Mouse (Mus musculus) liver, embryonic 13.5 days (tissue): ENCODE data around the gene Kif5c. TPM values are rescaled to one million over a fixed set of nuclear protein-coding genes. Genes with fewer than 3 reads are reported as not detected.

Source experiments
- ATAC-seq: fragments of 200-750 bp; cut with Nextera tagmentation; 2 replicates; pipeline ENCODE4 v1.8.0; 2017; ENCODE audit warnings: low read depth, mild to moderate bottlenecking, moderate number of reproducible peaks, moderate library complexity
- DNase-seq: peaks from one replicate; pipeline ENCODE4 v3.0.0; 2022
- H3K27ac ChIP-seq: fragments of 300-500 bp; sonication (generic); 2 replicates; pipeline ENCODE4 v1.5.1; 2015; ENCODE audit warnings: moderate library complexity, mild to moderate bottlenecking, inconsistent platforms
- H3K27me3 ChIP-seq: fragments of 300-500 bp; sonication (generic); 2 replicates; pipeline ENCODE4 v1.6.1; 2015; ENCODE audit warnings: mild to moderate bottlenecking, inconsistent platforms
- H3K36me3 ChIP-seq: fragments of 300-500 bp; sonication (generic); 2 replicates; pipeline ENCODE4 v1.6.1; 2015; ENCODE audit warnings: mild to moderate bottlenecking, inconsistent platforms
- H3K4me1 ChIP-seq: fragments of 300-500 bp; sonication (generic); replicated peaks from 2 replicates; pipeline ENCODE4 v1.6.1; 2015; ENCODE audit warnings: inconsistent platforms
- H3K4me2 ChIP-seq: fragments of 300-500 bp; sonication (generic); 2 replicates; pipeline ENCODE4 v1.6.1; 2015; ENCODE audit warnings: inconsistent platforms, mild to moderate bottlenecking, moderate library complexity
- H3K4me3 ChIP-seq: fragments of 300-500 bp; sonication (generic); replicated peaks from 2 replicates; pipeline ENCODE4 v1.5.1; 2015; ENCODE audit warnings: mild to moderate bottlenecking, inconsistent platforms
- H3K9ac ChIP-seq: fragments of 300-500 bp; sonication (generic); 2 replicates; pipeline ENCODE4 v1.6.1; 2015; ENCODE audit warnings: mild to moderate bottlenecking, inconsistent platforms
- H3K9me3 ChIP-seq: fragments of 300-500 bp; sonication (generic); replicated peaks from 2 replicates; pipeline ENCODE4 v1.6.1; 2016; ENCODE audit warnings: inconsistent platforms
- WGBS: fragments of 180-500 bp; shearing (Covaris S2); methylation state at CpG from one replicate; pipeline ENCODE4 v1.1.7; 2015; ENCODE audit not compliant: insufficient replicate concordance; 5-methylcytosine and 5-hydroxymethylcytosine counted together
- polyA plus RNA-seq: library from polyadenylated mRNA; unstranded; fragments of >200 nt; fragmentation: Nextera tagmentation; extraction: Ambion mirVana; gene quantifications from 2 replicates; pipeline ENCODE4 v1.2.1, GENCODE M21; 2015

Gene Kif5c
- polyA plus RNA-seq, 1 experiment from 2014 or later = 0.20 TPM

DNA sequence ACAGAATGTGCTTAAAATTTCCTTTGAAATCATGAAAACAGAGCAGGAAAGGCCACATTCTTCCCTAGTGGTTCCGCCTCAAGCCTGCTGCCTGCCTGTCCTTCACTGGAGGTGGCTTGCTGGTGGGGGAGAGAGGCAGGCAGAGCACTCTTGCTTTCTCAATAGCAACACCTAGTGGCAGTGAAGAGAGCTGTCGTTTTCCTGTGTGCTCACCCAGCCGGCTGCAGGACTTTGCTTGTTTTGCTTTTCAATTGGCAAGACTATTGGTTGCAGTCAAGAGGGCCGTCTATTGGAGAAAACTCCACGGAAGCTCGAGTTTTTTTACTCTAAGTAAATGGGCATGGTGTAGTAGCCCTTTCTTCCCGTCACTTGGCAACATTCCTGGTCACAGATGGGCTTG lies 108.1 kb downstream of the Kif5c start:
- no peak overlapping the region for H3K9ac ChIP-seq
- ATAC-seq (no peak), DNase-seq (no peak)
- no peaks in the 10 kb centered on the region for H3K9me3 ChIP-seq
- no peaks in the 10 kb centered on the region for H3K36me3 ChIP-seq
- WGBS = 18% methylated on average over 7 of the region's 7 CpGs
- no peak overlapping the region for H3K4me3 ChIP-seq
- H3K4me2 ChIP-seq = no peak overlapping the region
- no peak overlapping the region for H3K27ac ChIP-seq
- H3K4me1 ChIP-seq = peaks cover 27% of the 10 kb centered on the region
- no peaks in the 10 kb centered on the region for H3K27me3 ChIP-seq

DNA sequence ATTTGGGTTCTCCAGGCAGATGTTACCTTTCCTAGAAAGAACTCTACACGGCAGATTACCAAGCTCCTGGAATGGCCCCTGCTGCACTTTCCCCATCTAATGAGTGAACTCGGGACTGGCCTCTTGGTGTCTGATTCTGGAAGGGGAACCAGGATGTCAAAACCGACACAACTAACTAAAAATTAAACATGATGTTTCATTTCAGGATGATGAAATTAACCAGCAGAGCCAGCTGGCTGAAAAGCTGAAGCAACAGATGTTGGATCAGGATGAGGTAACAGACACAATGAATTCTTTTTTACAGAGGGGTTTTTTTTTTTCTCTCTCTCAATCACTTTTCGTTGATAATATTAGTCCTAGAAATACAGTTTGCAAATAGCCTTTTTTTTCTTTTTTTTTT lies 108.6 kb downstream of the Kif5c start:
- Histone ChIP-seq H3K9ac (no peak overlapping the region), H3K27me3 (no peaks in the 10 kb centered on the region), H3K9me3 (no peaks in the 10 kb centered on the region), H3K4me1 (peaks cover 27% of the 10 kb centered on the region), H3K36me3 (no peaks in the 10 kb centered on the region), H3K4me3 (no peak overlapping the region), H3K27ac (no peak overlapping the region), H3K4me2 (no peak overlapping the region)
- ATAC-seq (no peak), DNase-seq (no peak)
- 58% methylated on average over 4 of the region's 4 CpGs for WGBS

DNA sequence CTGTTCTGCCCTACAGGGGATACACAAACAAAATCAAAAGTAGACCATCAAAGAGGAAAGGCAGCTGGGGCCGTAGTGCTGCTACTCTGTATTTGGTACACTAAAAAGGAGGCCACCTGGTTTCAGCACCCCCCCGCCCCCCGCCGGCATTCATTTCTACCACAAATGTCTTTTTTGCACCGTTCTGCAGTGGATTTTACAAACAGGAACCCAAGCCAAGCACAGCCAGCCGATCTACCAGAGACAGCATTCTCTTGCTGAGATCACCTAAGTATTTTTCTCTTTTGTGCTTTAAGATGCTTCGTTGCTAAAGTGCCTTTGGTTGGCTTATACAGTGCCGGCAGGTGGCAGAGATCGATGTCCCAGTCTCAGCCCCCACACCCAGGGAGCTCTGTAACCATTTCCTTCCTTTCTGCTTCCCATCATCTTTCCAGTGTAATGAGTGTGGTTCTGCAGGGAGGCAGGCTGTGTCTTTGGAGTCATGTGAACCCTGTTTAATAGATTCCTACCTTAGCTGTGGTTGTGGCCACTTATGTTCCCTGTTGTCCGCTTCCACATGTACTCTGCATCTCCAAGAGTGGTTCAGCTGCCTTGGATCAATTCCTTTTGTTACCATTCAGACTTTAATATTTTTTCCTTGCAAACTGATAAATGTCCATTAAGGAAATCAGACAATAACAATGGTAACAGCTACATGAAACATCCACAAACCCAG lies 110.0 kb downstream of the Kif5c start:
- no peak for DNase-seq
- WGBS = 69% methylated on average over 10 of the region's 10 CpGs
- Histone ChIP-seq H3K27me3 (no peaks in the 10 kb centered on the region), H3K4me2 (peak overlapping the region; percentile 62), H3K36me3 (no peaks in the 10 kb centered on the region), H3K27ac (no peak overlapping the region), H3K4me1 (peaks cover 37% of the 10 kb centered on the region), H3K9me3 (no peaks in the 10 kb centered on the region), H3K9ac (no peak overlapping the region), H3K4me3 (no peak overlapping the region)
- ATAC-seq = no peak

DNA sequence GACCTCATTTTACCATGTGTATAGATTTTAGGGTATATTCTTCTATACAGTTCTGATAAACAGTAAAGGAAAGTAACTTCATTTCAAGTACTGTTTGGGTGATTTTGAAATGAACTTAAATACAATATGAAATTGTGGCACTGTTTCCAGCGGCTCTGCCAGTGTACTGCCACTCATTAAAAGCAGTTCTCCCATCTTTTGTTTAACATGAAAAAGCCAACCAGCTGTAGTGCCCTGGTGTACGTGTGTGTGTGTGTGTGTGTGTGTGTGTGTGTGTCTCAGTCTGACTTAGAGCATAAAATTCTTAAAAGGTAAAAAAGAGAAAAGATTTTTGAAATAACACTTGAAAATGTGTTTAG lies 110.5 kb downstream of the Kif5c start:
- H3K4me3 ChIP-seq = peak overlapping the region; percentile 42
- H3K4me1 ChIP-seq = peaks cover 40% of the 10 kb centered on the region
- ATAC-seq (no peak), DNase-seq (no peak)
- H3K27ac ChIP-seq = peak overlapping the region; percentile 83
- no peaks in the 10 kb centered on the region for H3K27me3 ChIP-seq
- H3K9ac ChIP-seq = peak overlapping the region; percentile 59
- no peaks in the 10 kb centered on the region for H3K9me3 ChIP-seq
- 61% methylated on average over 2 of the region's 2 CpGs for WGBS
- H3K4me2 ChIP-seq = peak overlapping the region; percentile 62
- H3K36me3 ChIP-seq = no peaks in the 10 kb centered on the region

DNA sequence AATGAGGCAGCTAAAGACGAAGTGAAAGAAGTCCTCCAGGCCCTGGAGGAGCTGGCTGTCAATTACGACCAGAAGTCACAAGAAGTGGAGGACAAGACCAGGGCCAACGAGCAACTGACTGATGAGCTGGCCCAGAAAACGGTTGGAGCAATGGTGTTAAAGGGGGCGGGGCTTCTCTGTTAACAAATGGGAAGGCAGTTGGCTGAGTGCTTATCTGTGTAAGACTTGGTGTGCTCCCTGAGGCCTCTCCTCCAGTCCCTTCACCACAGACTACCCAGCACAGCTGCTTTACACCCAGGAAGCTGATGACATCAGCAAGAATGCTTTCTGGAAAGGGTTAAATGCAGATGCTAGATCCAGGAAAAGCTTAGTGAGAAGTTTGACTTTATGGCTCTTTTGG lies 111.1 kb downstream of the Kif5c start:
- ATAC-seq (peak; percentile 98), DNase-seq (peak; percentile 74)
- 9% methylated on average over 5 of the region's 5 CpGs for WGBS
- H3K4me1 ChIP-seq = peaks cover 40% of the 10 kb centered on the region
- peak overlapping the region; percentile 42 for H3K4me3 ChIP-seq
- H3K36me3 ChIP-seq = no peaks in the 10 kb centered on the region
- no peaks in the 10 kb centered on the region for H3K9me3 ChIP-seq
- peak overlapping the region; percentile 62 for H3K4me2 ChIP-seq
- H3K9ac ChIP-seq = peak overlapping the region; percentile 59; the same call in 1 of the 2 replicates
- H3K27me3 ChIP-seq = no peaks in the 10 kb centered on the region
- H3K27ac ChIP-seq = peak overlapping the region; percentile 83

DNA sequence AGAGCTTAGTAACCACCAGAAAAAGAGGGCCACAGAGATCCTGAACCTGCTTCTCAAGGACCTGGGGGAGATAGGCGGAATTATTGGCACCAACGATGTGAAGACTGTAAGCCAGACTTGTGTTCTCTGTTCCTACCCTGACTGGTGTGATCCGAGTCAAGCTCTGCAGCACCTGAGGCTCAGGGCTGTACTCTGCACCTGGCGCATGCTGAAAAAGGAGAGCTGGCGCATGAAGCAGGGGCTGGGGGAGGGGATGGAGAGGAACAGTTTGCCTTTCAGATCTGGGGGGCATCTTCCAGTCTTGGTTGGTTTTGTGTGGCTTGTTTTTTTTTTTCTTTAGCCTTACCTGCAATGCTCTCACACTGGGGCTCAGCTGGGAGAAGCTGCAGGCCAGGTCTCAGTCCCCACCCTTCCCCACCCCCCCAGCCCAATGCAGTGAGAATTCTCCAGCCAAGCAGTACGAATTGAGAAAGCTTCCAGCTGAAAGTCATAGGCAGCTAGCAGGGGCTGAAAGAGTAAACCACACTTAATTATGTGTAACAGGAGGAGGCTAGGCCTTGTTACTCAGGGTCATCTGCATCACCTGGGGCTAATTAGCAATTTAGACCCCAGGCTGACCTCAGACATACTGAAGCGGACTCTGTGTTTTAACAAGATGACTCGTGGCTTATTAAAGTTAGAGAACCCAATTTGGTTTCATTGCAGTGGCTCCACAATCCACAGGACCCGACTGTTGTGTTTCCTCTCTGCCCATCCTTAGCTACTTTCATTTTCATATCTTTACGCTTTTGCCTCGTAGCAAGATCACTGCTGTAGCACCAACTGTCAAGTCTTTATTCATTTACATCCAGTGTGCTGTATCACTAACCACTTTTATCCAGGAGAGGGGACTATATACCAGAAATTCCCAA lies 113.9 kb downstream of the Kif5c start:
- ATAC-seq (no peak), DNase-seq (no peak)

DNA sequence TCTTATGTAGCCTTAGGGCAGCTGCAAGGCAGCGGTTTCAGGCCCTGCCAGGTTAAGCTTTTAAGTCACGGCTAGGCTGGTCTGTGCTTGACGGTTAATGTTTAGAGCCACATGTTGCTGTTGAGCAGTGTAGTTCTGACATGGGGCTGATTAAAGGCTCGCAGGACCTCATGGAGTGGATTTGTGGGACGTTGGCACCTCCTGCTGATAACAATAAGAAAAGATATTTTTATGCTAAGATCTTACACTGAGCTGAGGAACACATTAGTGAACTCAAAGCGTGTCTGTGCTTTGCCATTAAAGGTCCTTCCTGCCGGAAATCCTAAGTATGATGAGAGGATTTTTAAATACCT lies 114.5 kb downstream of the Kif5c start:
- no peak overlapping the region; the same call in 1 of the 2 replicates for H3K9ac ChIP-seq
- DNase-seq = no peak
- H3K4me3 ChIP-seq = no peak overlapping the region

More for the DNA sequence above, 113.9 kb downstream of the Kif5c start:
- peaks cover 37% of the 10 kb centered on the region for H3K4me1 ChIP-seq
- no peaks in the 10 kb centered on the region for H3K36me3 ChIP-seq
- H3K9ac ChIP-seq = no peak overlapping the region; the same call in 1 of the 2 replicates
- H3K27me3 ChIP-seq = no peaks in the 10 kb centered on the region
- H3K4me3 ChIP-seq = no peak overlapping the region
- H3K9me3 ChIP-seq = no peaks in the 10 kb centered on the region
- H3K27ac ChIP-seq = no peak overlapping the region
- 66% methylated on average over 11 of the region's 11 CpGs for WGBS
- H3K4me2 ChIP-seq = peak overlapping the region; percentile 35; the same call in 1 of the 2 replicates

DNA sequence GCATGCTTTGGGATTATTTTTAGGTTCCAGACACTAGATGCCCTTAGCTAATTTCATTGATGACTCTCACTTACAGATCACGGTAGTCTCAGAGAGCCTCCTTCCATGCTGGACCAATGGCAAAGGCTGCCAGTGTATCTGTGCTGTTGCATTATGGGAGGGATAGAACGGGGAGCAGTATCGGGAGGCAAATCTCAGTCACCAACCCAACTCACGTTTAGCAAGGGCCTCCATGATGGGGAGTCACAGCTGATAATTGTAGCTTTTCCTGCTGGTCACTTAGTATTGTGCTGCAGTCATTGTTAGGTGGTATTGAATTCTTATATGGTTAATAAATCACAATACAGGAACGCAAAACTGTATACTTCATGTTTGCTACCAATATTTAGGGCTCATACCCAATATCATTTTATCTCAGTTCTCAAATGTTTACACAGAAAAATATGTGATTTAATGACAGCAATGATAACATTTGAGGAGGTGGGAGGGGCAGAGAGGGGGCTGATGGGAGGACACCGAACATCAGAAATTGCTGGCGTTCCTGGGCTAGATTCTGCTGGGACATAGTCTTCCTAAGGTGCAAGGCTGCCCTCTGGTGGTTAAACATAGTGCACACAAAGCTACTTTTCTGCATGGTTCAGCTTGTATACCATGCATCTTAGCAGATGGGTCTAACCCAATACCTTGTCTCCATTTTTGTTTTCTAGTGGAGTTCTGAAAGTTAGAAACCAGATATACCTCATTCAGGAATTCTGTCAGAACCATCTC lies 115.1 kb downstream of the Kif5c start:
- peaks cover 34% of the 10 kb centered on the region for H3K4me1 ChIP-seq
- no peak overlapping the region for H3K27ac ChIP-seq
- H3K9me3 ChIP-seq = no peaks in the 10 kb centered on the region
- ATAC-seq = no peak
- H3K4me2 ChIP-seq = peak overlapping the region; percentile 35; the same call in 1 of the 2 replicates
- WGBS = 51% methylated on average over 7 of the region's 7 CpGs
- H3K4me3 ChIP-seq = no peak overlapping the region
- peak; percentile 33 for DNase-seq
- H3K9ac ChIP-seq = no peak overlapping the region
- H3K36me3 ChIP-seq = no peaks in the 10 kb centered on the region
- H3K27me3 ChIP-seq = no peaks in the 10 kb centered on the region

More for the DNA sequence above, 114.5 kb downstream of the Kif5c start:
- Histone ChIP-seq H3K9me3 (no peaks in the 10 kb centered on the region), H3K4me1 (peaks cover 37% of the 10 kb centered on the region), H3K36me3 (no peaks in the 10 kb centered on the region), H3K27me3 (no peaks in the 10 kb centered on the region), H3K27ac (no peak overlapping the region), H3K4me2 (peak overlapping the region; percentile 35; the same call in 1 of the 2 replicates)
- 51% methylated on average over 7 of the region's 7 CpGs for WGBS
- ATAC-seq = no peak

DNA sequence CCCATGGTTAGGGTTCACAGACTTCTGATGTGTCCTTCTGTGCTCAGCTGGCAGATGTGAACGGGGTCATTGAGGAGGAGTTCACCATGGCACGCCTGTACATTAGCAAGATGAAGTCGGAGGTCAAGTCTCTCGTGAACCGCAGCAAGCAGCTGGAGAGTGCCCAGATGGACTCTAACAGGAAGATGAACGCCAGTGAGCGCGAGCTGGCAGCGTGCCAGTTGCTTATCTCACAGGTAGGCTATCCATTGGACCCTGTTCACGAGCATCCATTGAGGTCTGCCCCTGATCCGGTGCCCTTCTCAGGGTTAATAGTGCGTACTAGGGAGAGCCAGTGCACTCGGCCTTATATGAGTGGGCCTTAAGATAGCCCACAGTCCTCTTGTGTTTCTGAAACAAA lies 116.3 kb downstream of the Kif5c start:
- Histone ChIP-seq H3K36me3 (no peaks in the 10 kb centered on the region), H3K9ac (no peak overlapping the region), H3K27ac (no peak overlapping the region), H3K4me1 (peaks cover 24% of the 10 kb centered on the region), H3K9me3 (no peaks in the 10 kb centered on the region), H3K27me3 (no peaks in the 10 kb centered on the region), H3K4me2 (no peak overlapping the region), H3K4me3 (no peak overlapping the region)
- no peak for ATAC-seq
- 71% methylated on average over 13 of the region's 13 CpGs for WGBS
- DNase-seq = no peak

DNA sequence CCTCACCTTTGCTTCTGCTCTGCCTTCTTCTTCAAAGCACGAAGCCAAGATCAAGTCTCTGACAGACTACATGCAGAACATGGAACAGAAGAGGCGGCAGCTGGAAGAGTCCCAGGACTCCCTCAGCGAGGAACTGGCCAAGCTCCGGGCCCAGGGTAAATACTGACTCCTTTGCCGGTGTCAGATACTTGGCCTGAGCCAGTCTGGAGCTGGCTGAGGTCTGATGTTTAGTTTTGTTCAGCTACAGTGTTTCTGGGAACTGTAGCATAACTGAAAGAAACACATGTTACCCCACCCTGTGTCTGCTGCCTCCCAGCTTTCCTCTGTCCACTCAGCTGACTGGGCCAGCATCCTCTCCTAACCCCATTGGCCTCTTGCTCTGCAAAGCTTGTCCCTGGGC lies 119.9 kb downstream of the Kif5c start:
- no peak for ATAC-seq
- no peak overlapping the region for H3K4me3 ChIP-seq
- no peak overlapping the region for H3K4me2 ChIP-seq

DNA sequence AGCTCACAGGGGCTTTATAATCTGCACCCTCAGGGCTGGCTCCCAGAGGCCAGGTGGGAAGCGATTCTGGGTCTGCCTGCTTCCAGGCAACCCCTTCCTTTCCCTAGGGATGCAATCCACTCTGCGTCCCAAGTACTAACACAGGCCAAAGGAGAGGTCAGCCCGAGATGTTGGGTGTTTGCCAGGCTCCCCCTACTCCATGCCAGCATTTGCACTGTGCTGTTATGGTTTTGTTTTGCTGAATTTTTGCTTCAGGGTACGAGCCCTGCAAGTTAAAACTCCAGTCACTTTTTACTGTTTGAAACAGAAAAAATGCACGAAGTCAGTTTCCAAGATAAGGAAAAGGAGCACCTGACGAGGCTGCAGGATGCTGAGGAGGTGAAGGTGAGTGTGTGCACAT lies 121.9 kb downstream of the Kif5c start:
- DNase-seq = no peak
- Histone ChIP-seq H3K27ac (no peak overlapping the region), H3K36me3 (no peaks in the 10 kb centered on the region), H3K4me3 (no peak overlapping the region), H3K4me1 (no peaks in the 10 kb centered on the region), H3K4me2 (no peak overlapping the region), H3K27me3 (no peaks in the 10 kb centered on the region), H3K9ac (no peak overlapping the region), H3K9me3 (no peaks in the 10 kb centered on the region)
- WGBS = 59% methylated on average over 6 of the region's 6 CpGs
- no peak for ATAC-seq

More for the DNA sequence above, 119.9 kb downstream of the Kif5c start:
- Histone ChIP-seq H3K9ac (no peak overlapping the region), H3K36me3 (no peaks in the 10 kb centered on the region), H3K9me3 (no peaks in the 10 kb centered on the region), H3K4me1 (0 out of 2 replicates have a peak, but pooled peaks cover 3% of the 10 kb centered on the region), H3K27me3 (no peaks in the 10 kb centered on the region), H3K27ac (no peak overlapping the region)
- no peak for DNase-seq
- 72% methylated on average over 5 of the region's 5 CpGs for WGBS
